Mouse (Mus musculus) liver, embryonic 16.5 days (tissue): ENCODE data around the gene Nynrin. TPM values are rescaled to one million over a fixed set of nuclear protein-coding genes. Genes with fewer than 3 reads are reported as not detected.

Experiments used
- ATAC-seq: fragments of 200-750 bp; cut with Nextera tagmentation; 2 replicates; pipeline ENCODE4 v1.8.0; 2017; ENCODE audit warnings: low read depth, mild to moderate bottlenecking, moderate number of reproducible peaks, moderate library complexity
- H3K27ac ChIP-seq: fragments of 300-500 bp; sonication (generic); 2 replicates; pipeline ENCODE4 v1.5.1; 2014; ENCODE audit warnings: mild to moderate bottlenecking, low read length
- H3K27me3 ChIP-seq: fragments of 300-500 bp; sonication (generic); 2 replicates; pipeline ENCODE4 v1.6.1; 2014; ENCODE audit warnings: low read depth, low read length, mixed read lengths; ENCODE audit not compliant: control insufficient read depth, insufficient read depth
- H3K36me3 ChIP-seq: fragments of 300-500 bp; sonication (generic); 2 replicates; pipeline ENCODE4 v1.6.1; 2014; ENCODE audit warnings: mild to moderate bottlenecking; ENCODE audit not compliant: control insufficient read depth, insufficient read depth
- H3K4me1 ChIP-seq: fragments of 300-500 bp; sonication (generic); 2 replicates; pipeline ENCODE4 v1.6.1; 2014; ENCODE audit warnings: low read depth, low read length, mixed read lengths; ENCODE audit not compliant: control insufficient read depth
- H3K4me2 ChIP-seq: fragments of 300-500 bp; sonication (generic); 2 replicates; pipeline ENCODE4 v1.6.1; 2014; ENCODE audit warnings: low read depth, low read length, mixed read lengths
- H3K4me3 ChIP-seq: fragments of 300-500 bp; sonication (generic); 2 replicates; pipeline ENCODE4 v1.5.1; 2014; ENCODE audit warnings: low read depth, mild to moderate bottlenecking, low read length
- H3K9ac ChIP-seq: fragments of 300-500 bp; sonication (generic); 2 replicates; pipeline ENCODE4 v1.6.1; 2014; ENCODE audit warnings: low read depth, low read length
- H3K9me3 ChIP-seq: fragments of 300-500 bp; sonication (generic); replicated peaks from 2 replicates; pipeline ENCODE4 v1.6.1; 2016; ENCODE audit warnings: low read length; ENCODE audit not compliant: control insufficient read depth
- WGBS: fragments of 180-500 bp; shearing (Covaris S2); extraction: QIAGEN DNeasy Blood & Tissue Kit; methylation state at CpG from one replicate; pipeline ENCODE4 v1.1.7; 2014; ENCODE audit not compliant: insufficient replicate concordance; 5-methylcytosine and 5-hydroxymethylcytosine counted together
- polyA plus RNA-seq: library from polyadenylated mRNA; unstranded; fragments of >200 nt; fragmentation: Nextera tagmentation; extraction: Ambion mirVana; gene quantifications from 2 replicates; pipeline ENCODE4 v1.2.1, GENCODE M21; 2015

Gene Nynrin
- polyA plus RNA-seq, 1 experiment from 2014 or later: 2.7 TPM

DNA sequence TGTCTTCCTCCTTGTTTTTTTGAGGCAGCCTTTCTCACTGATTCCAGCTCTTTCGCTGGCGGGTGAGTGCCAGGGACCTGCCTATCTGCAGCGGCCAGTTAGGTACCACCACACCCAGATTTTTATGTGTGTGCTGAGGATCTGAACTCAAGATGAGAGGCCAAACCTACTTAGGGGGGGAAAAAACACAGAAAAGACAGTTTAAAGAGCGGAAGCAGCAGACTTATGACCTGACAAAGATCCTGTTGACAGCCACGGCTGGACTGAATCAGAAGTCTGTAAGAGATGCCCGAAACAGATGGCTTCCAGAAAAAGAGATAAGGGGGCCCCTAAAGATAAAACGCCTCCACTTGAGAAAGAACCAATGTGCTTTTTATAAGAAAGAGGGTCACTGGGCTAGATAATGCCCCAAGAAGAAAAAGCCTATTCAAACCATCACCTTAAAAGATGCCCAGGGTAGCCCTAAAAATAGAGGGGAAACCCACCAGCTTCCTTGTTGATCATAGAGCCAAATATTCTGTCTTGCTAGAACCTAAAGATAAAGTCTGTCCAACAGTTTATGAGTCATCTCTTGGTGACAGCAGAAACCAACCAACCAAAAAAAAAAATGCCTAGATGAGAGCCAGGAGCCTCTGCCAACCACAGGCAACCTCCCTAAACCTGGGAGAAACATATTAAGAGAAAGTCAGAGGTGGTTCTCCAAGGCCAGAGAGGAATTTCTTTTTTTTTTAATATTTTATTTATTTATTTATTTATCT lies 68.8 kb downstream of the Nynrin start:
- Histone ChIP-seq H3K27me3 (no peaks in the 10 kb centered on the region), H3K27ac (peak overlapping the region; percentile 45), H3K9me3 (no peaks in the 10 kb centered on the region), H3K36me3 (no peaks in the 10 kb centered on the region), H3K4me3 (0 out of 2 replicates have a peak overlapping the region, but pooled peaks have one; percentile 4), H3K4me1 (peaks cover 17% of the 10 kb centered on the region), H3K9ac (no peak overlapping the region), H3K4me2 (peak overlapping the region; percentile 34)
- peak; percentile 83 for ATAC-seq
- WGBS: 13% methylated on average over 7 of the region's 7 CpGs

Other genes with a start within 250 kb of the Nynrin start
- gene Rec8, start 236.0 kb upstream of the Nynrin start, polyA plus RNA-seq: 2.9 and 3.1 TPM in 2 replicates
- 23.4 and 24.6 TPM in 2 replicates for gene Ipo4, start 218.1 kb upstream of the Nynrin start, polyA plus RNA-seq
- 0.71 and 1.0 TPM in 2 replicates for gene Gm49378, start 216.1 kb upstream of the Nynrin start, polyA plus RNA-seq
- 46.8 and 49.6 TPM in 2 replicates for gene Tm9sf1, start 210.2 kb upstream of the Nynrin start, polyA plus RNA-seq
- gene Tssk4, start 203.8 kb upstream of the Nynrin start, polyA plus RNA-seq: 0.15 and 0.16 TPM in 2 replicates
- 14.1 and 16.8 TPM in 2 replicates for gene Mdp1, start 193.5 kb upstream of the Nynrin start, polyA plus RNA-seq
- gene Gmpr2, start 182.1 kb upstream of the Nynrin start, polyA plus RNA-seq: 20.9 and 22.8 TPM in 2 replicates
- 212 and 230 TPM in 2 replicates for gene Nedd8, start 181.9 kb upstream of the Nynrin start, polyA plus RNA-seq
- 17.8 and 20.1 TPM in 2 replicates for gene Tinf2, start 172.2 kb upstream of the Nynrin start, polyA plus RNA-seq
- 2.8 and 3.1 TPM in 2 replicates for gene Tgm1, start 140.1 kb upstream of the Nynrin start, polyA plus RNA-seq
- gene Rabggta, start 131.7 kb upstream of the Nynrin start, polyA plus RNA-seq: 11.3 and 12.4 TPM in 2 replicates
- 40.9 and 43.5 TPM in 2 replicates for gene Dhrs1, start 108.3 kb upstream of the Nynrin start, polyA plus RNA-seq
- gene Nop9, start 108.3 kb upstream of the Nynrin start, polyA plus RNA-seq: 18.6 and 18.7 TPM in 2 replicates
- 74.1 and 86.9 TPM in 2 replicates for gene Cideb, start 95.6 kb upstream of the Nynrin start, polyA plus RNA-seq
- gene Ltb4r2, start 92.6 kb upstream of the Nynrin start, polyA plus RNA-seq: 0.38 and 0.40 TPM in 2 replicates
- gene Ltb4r1, start 88.0 kb upstream of the Nynrin start, polyA plus RNA-seq: 14.2 and 16.4 TPM in 2 replicates
- gene Adcy4, start 69.9 kb upstream of the Nynrin start, polyA plus RNA-seq: 1.9 and 2.4 TPM in 2 replicates
- gene Ripk3, start 65.1 kb upstream of the Nynrin start, polyA plus RNA-seq: 15.4 and 16.4 TPM in 2 replicates
- 0.71 TPM in 2 replicates for gene Nfatc4, start 30.9 kb upstream of the Nynrin start, polyA plus RNA-seq
- 0.26 TPM in 2 replicates for gene Cbln3, start 30.4 kb downstream of the Nynrin start, polyA plus RNA-seq
- gene Khnyn, start 30.9 kb downstream of the Nynrin start, polyA plus RNA-seq: 10.9 and 12.8 TPM in 2 replicates
- 11.9 and 14.6 TPM in 2 replicates for gene Sdr39u1, start 46.3 kb downstream of the Nynrin start, polyA plus RNA-seq
- 0.67 TPM in 2 replicates for gene Cma1, start 90.7 kb downstream of the Nynrin start, polyA plus RNA-seq
- gene Cma2, start 97.0 kb downstream of the Nynrin start, polyA plus RNA-seq: not detected in 2 replicates
- 0.09 TPM in 1 of 2 replicates, not detected in the other for gene Mcpt1, start 164.0 kb downstream of the Nynrin start, polyA plus RNA-seq
- not detected in 2 replicates for gene Mcpt9, start 176.5 kb downstream of the Nynrin start, polyA plus RNA-seq
- 0.12 and 0.15 TPM in 2 replicates for gene Mcpt2, start 188.0 kb downstream of the Nynrin start, polyA plus RNA-seq
- gene Mcpt4, start 208.3 kb downstream of the Nynrin start, polyA plus RNA-seq: 0.19 TPM in 1 of 2 replicates, not detected in the other
- 4.3 and 7.3 TPM in 2 replicates for gene Mcpt8, start 231.3 kb downstream of the Nynrin start, polyA plus RNA-seq
- 34.2 and 40.5 TPM in 2 replicates for gene Ctsg, start 248.6 kb downstream of the Nynrin start, polyA plus RNA-seq